Mouse (Mus musculus) adrenal gland, adult 18-20 months (tissue): ENCODE measurements around the gene Ropn1. TPM values are rescaled to one million over a fixed set of nuclear protein-coding genes. Genes with fewer than 3 reads are reported as not detected.
"Not testable (repeated sequence)": the region's sequence is repeated elsewhere in the genome, so short reads cannot be mapped to it uniquely, and the experiment has no call there.

ENCODE experiments used
- DNase-seq, 2 experiments: peaks; one replicate each; pipeline ENCODE4 v3.0.0; 2021 to 2022; ENCODE audit warnings: low spot score in 2 of 2
- total RNA-seq, 2 experiments: library from RNA; stranded (reverse); gene quantifications; 1 replicate in 1 of 2; 2 replicates in 1 of 2; pipeline ENCODE4 v1.2.3; 2021

The Ropn1 gene
- total RNA-seq, 2 experiments from 2014 or later: not detected

GRCm38 (mm10) chr16:34690334-34691144, 40.8 kb downstream of the Ropn1 start, which contains the start of gene Ccdc14:
TSS of gene Ccdc14 (plus strand) at chr16:34690616.
- peak; percentile 70 to 81 for DNase-seq

- no peak for DNase-seq
Observed at GRCm38 (mm10) chr16:34691156-34691555, 41.4 kb downstream of the Ropn1 start.

- DNase-seq: no peak
Observed at GRCm38 (mm10) chr16:34694477-34694876, 44.8 kb downstream of the Ropn1 start.

GRCm38 (mm10) chr16:34698721-34699120, 49.0 kb downstream of the Ropn1 start:
- not testable (repeated sequence) for DNase-seq

- peak; percentile 66 to 73 for DNase-seq
Observed at GRCm38 (mm10) chr16:34700165-34700827, 50.6 kb downstream of the Ropn1 start.

- no peak for DNase-seq
Observed at GRCm38 (mm10) chr16:34700828-34701216, 51.1 kb downstream of the Ropn1 start.

DNA sequence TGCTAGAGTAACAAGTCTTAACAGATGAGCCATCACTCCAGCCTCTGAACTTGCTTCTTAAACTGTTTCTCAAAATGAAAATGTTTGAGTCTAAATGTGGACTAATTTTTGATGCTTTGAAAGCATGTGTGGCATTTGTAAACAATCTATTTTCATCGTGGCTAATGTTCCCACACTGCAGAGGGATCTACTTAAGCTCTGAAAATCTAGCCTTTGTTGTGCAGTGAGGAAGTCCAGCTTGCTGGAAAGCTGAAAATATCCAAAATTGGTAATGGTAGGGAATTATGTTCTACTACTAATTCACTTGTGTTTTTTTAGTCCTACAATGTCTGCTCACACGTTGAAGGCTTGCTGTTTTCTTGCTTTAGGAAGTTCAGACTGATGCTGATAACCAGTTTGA, 56.3 kb downstream of the Ropn1 start:
- no peak for DNase-seq

DNA sequence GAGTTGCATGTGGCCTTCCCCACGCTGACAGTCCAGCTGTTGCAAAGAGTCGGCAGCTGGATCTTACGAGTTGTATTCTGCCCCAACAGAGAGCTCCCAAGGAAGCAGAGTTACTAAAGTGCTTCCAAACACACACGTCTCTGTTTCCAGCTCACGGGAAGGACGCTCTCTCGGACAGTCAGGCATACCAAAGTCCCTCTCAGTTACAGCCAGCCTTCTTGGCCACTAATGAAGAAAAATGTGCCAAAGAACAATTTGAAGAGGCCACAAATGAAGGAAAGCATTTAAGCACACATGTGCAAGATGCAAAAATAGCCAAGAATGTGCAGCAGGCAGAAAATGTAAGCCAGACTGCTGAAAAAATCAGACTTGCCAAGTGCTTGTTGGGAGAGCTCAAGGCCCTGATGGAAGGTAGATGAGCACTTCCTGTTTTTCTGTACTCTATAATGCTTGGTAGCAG, 56.8 kb downstream of the Ropn1 start:
- no peak for DNase-seq

DNA sequence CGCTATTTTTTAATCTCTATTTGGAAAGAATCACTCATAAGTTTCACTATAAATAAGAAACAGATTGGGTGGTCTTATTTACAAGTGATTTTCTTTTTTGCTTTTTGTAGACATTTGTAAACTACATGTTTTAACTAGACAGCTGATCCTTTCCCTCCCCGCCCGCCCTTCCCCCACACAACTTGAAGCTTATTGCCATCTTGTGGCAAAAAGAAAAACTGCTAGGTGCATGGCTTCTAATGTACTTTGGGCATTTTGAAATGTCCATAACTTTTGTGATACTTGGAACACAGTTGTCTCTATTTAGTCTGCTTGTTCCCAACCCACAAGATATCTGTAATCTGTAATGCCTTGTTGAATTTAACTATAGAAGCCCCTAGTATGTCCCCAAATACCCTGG, 61.8 kb downstream of the Ropn1 start:
- no peak for DNase-seq

DNA sequence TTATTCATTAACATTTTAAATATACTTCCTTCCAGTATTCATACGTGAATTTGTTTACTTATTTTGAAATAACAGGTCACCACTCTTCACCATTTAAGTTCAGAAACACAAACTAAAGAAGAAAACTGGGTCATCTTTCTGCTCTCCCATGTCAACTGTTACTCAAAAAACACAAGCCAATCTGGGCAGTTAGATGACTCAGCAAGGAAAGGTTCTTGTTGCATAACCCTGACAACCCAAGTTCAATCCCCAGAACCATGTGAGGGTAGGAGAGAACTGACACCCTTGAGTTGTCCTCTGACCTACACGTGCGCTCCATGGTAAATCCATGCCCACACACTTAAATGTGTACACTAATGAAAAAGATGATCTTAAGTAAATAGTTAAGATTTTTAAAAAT, 75.4 kb downstream of the Ropn1 start:
- DNase-seq: no peak

Other genes with a start within 250 kb of the Ropn1 start
- gene Kalrn, start 76.4 kb upstream of the Ropn1 start, total RNA-seq: 10 to 100 TPM in 1 of 2 experiments, 1 to 10 TPM in 1; 7.2 to 10.4 TPM
- 1 to 10 TPM; 1.9 to 2.0 TPM for gene Ccdc14, start 40.7 kb downstream of the Ropn1 start, total RNA-seq
- 10 to 100 TPM; 43.6 to 58.9 TPM for gene Mylk, start 95.3 kb downstream of the Ropn1 start, total RNA-seq